Mouse (Mus musculus) thymus, postnatal 36 days (tissue): Measurements from ENCODE around the gene Cct8l1.

Source experiments
- DNase-seq, 2 experiments: peaks; one replicate each; pipeline ENCODE4 v3.0.0; 2022; ENCODE audit warnings: mixed read lengths in 2 of 2

Cct8l1 gene

DNA sequence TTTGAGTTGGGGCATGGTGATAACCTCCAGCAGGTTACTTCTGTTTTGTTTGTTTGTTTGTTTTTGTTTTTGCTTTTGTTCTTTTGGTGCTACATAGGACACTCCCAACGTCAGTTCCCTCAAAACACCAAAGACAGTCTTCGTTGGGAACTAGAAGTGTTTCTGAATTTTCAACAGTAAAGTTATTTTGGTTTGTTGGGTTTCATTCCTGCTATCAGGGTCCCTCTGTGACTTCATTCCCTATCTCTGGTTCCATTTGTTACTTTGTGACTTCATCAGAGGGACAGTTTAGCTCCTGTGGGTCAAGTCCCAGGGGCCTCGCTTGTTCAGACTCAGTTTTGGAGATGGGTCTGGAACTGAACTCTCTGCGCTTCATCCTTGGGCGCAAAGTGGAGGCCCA lies at the start of gene Cct8l1:
TSS of gene Cct8l1 (plus strand) at position 301 of the 400 bp plus-strand sequence.
- no peak for DNase-seq

DNA sequence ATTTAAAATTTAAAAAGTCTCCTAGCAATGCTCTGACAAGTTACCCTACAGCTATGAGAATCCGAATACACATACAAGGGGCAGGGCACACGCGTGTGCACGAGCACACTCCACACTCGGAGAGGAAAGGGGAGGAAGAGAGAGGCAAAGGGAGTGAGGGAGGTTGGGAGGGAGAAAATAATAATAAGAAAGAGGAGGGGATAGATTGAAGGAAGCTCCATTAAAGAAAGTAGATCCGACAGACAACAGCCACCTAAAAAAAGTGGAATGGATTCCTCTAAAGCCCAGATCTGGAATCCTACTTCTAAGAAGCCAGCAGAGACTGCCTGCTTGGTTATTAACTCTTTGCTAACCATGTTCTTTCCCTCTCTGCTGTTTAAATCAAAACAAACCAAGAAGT lies 43.8 kb upstream of the Cct8l1 start:
- DNase-seq: no peak

DNA sequence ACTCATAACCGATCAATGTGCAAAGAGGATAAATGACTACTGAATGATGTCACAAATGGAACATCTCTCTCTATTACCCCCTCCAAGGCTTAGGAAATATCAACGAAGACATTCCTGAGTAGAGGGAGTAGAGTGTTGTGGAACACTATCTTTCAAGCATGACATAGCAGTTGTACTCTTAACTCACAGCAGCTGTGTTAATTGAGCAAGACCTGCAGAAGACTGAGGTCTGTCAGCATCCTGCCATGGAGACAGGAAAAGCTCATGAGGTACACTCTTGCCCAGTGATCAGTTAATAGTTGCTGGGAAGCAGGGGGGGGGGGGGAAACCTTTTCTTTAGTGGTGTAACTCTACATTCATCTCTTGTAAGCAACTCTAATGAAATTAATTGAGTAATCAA lies 40.1 kb upstream of the Cct8l1 start:
- no peak for DNase-seq

DNA sequence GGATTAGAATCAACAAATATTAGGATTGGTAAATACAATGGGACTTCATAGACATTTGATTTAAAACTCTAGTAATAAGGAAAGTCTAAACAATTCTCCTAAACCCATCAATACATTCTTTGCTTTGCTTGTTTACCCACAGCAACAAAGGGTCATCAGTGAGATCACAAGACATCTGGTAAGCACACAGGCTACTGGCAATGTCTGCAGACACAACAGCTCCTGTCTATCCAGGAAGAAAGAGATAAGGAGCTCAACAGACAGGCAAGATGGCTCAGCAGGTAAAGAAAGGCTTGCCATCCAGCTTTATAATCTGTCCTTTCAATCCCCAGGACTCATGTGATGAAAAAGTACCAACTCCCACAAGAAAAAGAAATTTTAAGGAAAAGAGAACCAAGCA lies 37.0 kb upstream of the Cct8l1 start:
- DNase-seq: no peak

DNA sequence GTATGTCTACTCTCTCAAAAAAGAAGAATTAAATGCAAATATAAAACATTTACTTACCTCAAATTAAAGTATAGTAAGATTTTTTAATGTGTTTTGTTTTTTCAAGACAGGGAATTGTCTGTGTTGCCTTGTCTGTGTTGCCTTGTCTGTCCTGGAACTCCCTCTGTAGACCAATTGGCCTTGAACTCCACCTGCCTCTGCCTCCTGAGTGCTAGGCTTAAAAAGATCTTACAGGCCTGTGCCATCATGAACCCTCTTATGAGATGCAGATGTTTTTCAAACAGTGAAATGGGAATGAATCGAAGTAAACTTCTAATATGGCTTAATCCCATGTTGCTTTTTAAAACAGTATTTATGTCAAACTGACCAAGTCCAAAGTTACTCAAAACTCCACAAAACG lies 19.2 kb upstream of the Cct8l1 start:
- no peak for DNase-seq

DNA sequence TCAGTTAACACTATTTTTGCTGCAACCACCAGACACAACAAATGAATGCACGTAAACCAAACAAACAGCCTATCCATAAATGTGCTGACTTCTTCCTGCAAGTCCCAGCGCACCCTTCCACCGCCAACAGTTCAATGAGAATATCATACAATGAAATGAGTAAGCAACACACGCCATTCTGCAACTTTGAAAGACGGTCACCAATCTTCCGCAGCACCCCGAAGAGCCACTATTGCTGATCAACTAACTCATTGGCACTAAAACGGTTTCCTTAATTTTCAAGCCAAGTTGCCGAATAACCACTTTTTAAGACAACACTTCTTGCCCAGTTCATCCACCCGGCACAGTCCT lies 18.5 kb upstream of the Cct8l1 start:
- DNase-seq: peak in 1 of 2 experiments; percentile 19

DNA sequence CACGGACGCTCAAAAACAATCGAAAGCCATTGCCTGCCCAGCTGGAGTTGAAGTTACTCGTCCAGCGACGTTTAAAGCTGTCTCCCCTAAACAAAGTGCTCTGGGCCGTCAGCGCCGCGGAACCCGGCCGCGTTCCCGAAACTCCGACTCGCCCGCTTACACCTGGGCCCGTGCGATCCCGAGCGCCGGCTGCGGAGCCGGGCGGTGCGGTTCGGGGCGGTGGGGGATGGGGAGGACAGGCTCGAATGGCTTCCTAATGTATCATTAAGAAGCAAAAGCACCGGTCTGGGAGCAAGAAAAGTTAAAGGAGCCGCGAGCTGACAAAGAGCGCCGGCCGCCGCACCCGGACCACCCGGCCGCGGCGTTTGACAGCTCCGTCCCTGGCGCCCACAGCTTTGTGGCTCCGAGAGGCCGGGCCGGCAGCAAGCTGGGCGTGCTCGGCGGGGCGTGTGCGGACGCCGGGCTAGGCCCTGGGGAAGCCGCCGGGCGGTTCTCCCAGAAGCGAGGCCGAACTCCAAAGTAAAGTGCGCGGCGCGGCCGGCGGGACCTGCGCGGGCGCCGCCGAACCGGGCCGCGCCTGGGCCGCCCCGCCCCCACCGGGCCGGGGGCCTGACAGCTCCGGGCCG lies 18.0 kb upstream of the Cct8l1 start:
- DNase-seq: peak; percentile 49 to 54

DNA sequence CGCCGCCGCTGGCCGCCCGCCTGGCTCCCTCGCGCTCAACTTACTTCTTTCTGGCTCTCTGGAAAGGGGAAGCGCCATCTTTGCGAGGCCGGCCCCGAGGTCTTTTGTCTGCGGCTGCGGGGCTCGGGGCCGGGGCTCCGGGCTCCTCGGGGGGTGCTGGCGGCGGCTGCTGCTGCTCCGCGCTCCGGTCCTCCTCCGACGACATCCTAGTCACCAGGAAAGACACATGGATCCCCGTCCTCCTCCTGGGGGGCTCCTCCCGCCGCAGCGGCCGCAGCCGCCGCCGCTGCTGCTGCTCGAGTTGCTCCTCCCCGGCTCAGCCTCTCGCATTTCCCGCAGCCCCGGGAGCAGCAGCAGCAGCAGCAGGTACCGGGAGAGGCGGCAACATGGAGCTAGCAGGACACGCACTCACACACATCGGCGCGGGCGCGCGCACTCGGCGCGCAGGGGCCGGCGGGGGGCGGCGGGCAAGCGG lies 17.5 kb upstream of the Cct8l1 start, which contains the start of gene Kmt2c:
TSS of gene Kmt2c (minus strand) at position 438 of the 475 bp plus-strand sequence.
- peak; percentile 69 to 81 for DNase-seq

DNA sequence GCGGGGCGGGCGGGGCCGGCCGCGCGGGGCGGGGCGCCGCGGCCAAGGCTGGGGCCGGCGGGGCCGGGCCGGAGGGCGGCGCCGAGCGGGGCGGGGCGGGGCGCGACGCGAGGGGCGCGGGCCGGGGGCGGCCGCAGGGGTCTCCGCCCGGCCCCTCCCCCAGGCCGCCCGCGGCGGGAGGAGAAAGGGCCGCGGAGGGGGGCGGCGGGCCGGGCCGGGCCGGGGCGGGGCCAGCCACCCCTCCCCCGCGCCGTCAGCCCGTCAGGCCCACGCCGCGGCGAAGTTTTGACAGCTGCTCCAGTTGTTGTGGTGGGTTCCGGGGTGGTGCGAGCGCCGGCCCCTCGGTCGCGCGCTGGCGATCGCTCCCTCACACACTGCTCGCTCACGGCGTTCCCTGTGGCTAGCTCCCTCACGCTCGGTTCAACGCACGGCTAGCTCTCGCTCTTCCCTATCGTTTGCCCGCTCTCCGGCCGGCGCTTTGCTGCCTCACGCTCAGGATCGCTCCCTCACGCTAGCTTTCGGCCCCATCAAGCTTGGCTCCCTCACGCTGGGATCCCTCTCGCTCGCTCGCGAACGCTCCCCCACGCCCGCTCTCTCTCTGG lies 16.9 kb upstream of the Cct8l1 start:
- DNase-seq: peak; percentile 77 to 84

DNA sequence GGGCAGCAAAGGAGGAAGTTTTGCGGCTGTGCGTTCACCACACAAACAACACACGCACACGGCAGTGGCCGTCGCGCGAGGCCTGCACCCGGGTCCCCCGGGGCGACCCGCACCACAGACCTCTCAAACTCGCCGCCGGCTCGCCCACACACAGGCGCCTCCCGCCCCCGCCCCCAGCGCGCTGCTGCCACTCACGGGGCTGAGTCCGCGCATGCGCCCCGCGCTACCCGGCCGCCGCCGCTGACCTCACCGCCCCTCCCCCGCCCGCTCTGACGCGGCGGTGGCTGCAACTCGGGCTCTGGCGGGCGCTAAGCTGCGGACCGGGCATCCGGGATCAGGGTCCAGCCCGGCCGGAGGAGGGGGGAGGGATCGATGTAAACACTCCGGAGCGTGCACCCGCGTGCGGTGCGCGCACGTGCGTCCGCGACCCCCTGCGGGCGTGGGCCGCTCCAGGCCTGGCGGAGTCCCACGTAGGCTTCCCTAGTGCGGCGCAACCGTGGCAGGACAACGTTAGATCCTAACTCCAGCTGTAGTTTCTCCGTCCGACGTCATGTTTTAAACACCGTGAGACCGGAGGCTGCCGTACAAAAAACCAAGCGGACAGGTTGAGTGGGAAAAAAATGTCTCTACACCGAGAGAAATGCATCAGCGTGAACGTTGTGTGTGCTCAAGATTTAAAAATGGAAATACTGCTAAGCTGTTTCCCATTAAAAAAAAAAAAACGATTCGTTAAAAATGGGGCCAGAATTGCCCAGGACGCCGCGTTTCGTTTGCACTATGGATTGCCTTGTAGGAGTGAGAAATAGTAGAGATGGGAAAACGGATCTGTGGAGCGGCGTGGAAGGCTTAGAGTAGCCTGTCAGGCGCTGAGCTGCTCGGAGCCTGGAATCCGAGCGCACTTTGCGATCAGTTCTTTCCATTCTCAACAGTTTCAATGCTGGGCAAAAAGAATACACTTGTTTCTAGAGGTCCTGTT lies 16.2 kb upstream of the Cct8l1 start:
- DNase-seq: peak; percentile 93 to 95

DNA sequence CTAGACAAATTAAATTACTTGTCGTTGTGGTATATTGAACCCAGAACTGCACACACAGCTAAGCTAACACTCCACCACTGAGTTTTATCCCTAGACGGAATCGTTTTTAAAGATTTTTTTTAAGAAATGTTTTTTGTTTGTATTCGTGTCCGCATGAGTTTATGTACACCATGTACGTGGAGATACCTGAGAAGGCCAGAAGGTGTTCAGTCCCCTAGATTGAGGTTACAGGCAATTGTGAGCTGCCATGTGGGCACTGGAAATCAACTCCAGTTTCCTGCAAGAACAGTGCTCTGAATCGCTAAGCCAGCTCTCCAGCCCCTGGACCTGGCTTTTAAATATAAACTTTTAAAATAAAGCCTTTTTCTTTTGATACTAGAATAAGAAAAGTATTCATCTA lies 15.2 kb upstream of the Cct8l1 start:
- DNase-seq: no peak

DNA sequence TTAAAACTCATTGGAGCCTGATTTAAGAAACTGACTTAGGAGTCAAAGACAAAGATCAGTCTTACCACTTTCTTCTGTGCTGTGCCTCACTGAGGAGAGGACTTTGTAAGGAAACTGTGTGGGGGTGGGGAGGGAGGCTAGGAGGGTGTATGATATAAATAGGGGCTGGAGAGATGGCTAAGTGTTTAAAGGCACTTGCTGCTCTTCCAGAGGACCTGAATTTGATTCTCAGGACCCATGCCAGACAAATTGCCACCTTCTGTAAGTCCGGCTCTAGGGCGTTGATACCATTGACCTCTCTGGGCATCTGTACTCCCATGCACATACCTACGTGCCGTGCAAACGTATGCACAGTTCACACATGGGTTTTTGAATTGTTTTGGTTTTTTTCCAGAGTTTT lies 9.8 kb upstream of the Cct8l1 start:
- DNase-seq: no peak

DNA sequence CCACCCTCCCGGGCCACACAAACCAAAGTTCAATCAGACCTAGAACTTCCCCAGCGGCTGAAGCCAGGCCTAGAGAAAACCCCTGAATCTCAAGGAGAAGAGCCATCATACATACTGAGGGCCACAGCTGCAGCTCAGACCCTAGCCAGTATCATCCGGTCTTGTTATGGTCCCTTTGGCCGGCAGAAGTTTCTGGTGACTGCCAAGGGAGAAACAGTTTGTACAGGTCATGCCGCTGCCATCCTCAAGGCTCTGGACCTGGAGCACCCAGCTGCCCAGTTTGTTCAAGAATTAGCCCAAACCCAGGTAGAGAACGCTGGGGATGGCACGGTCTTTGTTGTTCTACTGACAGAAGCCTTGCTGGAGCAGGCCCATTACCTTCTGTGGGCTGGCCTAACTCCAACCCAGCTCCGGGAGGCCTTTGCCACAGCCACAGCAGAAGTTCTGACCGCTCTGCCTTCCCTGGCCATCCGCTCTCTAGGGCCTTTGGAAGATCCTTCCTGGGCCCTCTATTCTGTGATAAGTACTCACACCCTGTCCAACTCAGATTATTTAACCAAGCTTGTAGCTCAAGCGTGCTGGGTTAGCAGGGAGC lies 531 bp downstream of the Cct8l1 start:
- DNase-seq: no peak

DNA sequence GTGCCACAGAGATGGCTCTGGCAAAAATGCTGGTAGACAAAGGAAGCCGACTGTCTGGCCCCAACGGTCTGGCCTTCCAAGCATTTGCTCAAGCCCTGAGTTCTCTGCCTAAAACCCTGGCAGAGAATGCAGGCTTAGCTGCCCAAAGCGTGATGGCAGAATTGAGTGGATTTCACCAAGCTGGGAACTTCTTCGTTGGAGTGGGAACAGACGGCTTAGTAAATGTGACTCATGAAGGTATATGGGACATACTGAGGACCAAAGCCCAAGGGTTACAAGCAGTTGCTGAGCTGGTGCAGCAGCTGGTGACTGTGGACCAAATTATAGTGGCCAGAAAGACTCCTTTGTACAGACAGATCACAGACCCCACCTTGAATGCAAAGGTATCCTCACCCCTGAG lies 1.7 kb downstream of the Cct8l1 start:
- no peak for DNase-seq

DNA sequence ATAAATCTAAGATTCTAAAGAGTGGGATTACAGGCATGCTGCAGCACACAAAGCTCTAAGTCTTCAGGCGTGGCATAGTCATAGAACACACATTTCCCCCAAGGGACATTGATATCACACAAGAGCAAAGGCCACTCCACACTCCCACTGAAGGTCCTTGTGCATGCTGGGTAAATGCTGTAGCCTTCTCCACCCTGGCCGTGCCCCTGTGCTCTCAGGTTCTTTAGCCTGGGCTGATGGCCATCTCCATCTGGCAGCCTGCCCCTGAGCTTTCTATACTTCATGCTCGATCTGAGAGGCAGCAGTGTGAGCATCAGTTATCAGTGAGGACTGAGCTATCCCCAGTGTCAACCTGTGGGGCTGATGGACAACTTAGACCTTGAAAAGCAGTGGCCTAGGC lies 4.0 kb downstream of the Cct8l1 start:
- no peak for DNase-seq

DNA sequence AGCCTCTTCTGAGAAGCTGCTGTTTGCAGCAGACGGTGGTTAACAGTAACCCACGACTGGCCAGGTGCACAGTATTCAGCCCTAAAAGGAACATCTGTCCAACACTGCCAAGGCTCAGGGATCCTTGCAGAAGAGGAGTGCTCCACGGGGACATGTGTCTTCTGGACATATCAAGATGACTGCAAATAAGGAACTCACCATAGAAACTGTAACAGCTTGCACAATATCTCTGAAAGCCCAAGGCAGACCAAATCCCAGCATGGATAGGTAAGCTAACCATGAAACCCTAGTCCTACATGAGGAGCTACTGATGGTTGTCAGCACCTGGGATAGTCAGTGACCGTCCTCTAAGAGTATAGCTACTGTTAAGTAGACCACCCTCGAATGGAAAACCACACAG lies 5.6 kb downstream of the Cct8l1 start:
- no peak for DNase-seq

DNA sequence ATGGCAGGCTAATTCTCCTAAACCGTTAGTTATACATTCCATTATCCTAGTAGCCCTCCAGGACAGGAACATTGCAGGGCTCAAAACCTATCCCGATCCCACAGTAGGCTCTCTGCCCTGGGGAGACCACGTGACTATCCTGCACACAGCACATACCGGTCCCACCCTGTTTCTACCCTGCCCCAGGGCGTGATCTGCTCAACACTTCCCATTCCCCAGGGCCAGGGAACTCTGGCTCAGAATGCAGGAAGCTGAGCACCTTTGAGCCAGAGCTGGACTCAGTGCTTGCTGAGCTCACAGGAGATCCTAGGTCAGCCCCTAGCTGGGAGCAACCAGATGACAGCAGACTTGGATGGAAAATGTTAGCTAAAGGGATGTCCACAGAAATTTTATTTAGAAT lies 10.2 kb downstream of the Cct8l1 start:
- no peak for DNase-seq

DNA sequence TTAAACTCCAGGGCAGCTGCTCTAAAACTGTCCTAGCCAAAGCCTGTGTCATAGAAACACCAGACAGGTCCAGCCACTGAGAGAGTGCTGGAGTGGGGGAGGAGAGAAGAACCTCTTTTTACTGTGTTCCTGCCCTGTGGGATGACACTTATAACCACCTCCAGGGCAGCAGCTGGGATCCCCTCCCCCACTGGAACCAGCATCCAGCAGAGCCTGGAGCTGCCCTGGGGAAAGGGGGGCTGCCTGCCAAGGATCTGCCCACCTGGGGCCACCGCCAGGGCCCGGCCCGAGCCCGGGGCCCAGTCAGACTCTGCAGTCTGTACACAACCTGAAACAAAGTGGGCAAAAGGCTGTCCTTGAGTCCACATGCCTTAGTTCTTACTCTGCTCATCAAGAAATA lies 11.1 kb downstream of the Cct8l1 start:
- peak in 1 of 2 experiments; percentile 21 for DNase-seq

DNA sequence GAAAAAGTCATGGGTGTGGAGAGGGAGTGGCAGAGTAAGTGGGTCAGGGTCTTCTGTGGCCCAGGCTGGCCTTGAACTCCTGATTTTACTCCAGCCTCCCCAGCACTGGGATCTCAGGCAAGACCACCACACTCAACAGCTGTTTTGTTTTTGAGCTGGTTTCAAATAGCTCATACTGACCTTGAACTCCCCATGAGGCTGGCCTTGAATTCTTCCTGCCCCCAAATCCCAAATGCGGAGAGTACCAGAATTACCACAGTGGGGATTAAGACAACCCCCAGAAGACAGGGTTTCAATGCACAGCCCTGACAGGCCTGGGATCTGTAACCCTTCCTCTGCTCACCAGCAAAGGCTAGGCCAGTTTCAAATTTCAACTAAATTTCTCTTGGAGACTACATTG lies 12.1 kb downstream of the Cct8l1 start:
- no peak for DNase-seq

DNA sequence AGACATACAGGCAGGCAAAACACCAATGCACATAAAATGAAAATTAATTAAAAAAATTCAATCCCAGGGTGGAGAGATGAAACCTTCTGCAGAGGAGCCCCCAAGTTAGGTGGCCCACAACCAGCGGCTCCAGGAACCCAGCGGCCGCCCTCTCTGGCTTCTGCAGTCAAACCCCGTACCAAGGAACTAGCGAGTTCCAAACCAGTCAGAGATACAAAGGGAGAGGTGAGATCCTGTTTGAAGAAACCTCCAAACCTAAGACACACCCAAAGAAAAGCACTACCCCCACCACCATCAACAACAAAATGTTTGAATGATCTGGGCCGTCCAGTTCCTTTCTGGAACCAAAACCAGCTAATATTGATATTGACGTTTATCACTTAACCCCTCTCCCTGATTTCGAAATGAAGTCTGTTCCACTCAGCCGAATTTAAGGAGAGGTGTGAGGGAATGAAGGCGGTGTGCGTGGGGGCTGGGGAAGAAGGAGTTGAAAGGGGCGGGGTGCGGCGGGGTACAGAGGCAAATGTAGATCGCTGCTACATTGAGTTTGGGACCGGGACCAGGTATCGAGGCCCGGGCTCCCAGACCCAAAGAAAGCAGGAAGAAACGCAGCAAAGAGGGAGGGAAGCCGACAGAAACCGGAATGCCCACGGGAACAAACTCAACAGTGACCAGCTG lies 13.1 kb downstream of the Cct8l1 start:
- DNase-seq: peak in 1 of 2 experiments; percentile 31

DNA sequence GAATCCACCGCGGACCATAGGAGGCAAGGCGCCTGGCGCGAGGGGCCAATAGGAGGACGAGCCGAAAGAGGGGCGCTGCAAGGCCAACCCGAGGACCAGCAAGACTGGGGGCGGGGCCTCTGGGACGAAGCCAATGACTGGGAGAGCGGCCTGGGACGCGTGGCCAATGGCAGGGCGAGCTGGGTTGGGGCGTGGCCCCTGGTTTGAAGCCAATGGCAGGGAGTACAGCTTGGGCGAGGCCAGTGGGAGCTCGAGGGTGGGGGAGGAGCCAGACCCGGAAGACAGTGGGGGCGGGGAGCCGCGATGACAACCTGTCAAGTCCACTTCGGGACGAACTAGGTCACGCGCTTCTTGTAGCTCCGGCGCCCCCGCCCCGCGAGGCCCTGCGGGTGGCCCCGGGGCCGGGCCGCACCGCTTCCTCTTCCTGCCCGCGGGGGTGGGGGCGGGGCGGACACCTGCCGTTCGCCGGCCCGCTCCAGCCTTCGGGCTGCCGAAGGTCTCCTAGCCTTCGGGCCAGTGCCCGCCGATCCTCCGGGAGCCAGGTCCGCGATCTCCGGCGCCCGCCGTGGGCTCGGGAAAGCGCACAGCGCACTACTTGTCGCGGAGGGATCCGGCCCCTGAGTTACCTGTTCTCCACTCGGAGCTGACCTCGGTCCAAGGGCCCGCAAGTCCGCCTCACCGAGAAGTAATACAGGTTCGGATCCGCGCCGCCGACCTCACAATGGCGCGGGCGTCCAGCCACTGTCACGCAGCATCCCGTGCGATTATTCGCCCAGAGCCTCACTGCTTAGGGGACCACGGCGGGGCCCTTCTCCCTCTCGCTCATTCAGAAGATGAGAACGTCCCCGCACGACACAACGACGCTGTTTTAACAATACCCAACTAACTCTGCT lies 13.9 kb downstream of the Cct8l1 start:
- peak; percentile 99 to 100 for DNase-seq

DNA sequence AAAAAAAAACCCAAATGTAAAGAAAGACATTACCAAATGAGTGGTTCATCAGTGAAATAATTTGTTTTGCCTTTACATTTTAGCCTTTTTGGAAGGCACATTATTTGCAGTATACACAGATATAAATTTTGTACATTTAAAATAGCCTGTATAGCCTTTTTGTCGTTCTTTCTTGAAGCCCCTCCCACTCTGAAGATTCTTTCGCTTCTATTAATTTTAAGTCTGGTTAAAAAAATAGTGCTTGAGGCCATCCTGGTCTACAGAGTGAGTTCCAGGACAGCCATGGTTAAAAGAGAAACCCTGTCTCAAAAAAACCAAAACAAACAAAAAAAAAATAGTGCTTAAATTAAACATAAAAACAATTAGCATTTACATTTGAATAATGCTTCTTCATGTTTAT lies 14.8 kb downstream of the Cct8l1 start:
- DNase-seq: no peak
